22 mouse cellular contexts compared by ENCODE assay signal in the genomic region with DNA sequence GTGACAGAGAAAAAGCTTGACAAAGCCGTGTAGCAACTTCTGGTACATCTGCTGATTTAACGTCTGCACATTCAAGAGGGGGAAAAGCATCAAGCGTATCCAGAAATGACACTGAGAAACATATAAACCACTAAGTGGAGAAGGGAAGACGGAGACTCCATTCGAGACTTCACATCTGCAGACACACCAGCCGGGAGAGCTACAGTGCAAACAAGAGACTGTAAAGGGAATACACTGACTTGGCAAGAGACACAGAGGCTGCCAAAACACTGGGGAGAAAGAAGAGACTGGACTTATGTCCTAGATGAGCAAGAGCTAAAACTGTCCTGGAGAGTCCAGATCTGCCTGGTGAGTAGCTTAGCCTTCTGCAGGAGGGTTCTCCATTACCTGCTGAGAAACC. TPM values are rescaled to one million over a fixed set of nuclear protein-coding genes. Genes with fewer than 3 reads are reported as not detected.
A peak's percentile ranks its signal among the peaks of the same experiment; 100 is the strongest.
DNase-seq lines count a peak whose midpoint lies in the region; TF ChIP-seq lines count a peak whose summit lies in the region.
"Had no signal": no experiment of that assay in that cellular context is flagged by ENCODE, and none has a peak within 500 bp of the region (broad histone marks: within the 10 kb centered on the region; RNA-seq: fewer than 3 reads in every experiment).

No protein-coding gene starts in this region.

- peaks cover 2% of the 10 kb centered on the region for H3K4me1 ChIP-seq in testis, adult 2 months (ENCODE audit: control insufficient read depth, insufficient read depth, low read length)
- H3K4me1 ChIP-seq: embryonic facial prominence, embryonic 12.5 days had no signal

- peak overlapping the region; percentile 39 for H3K4me3 ChIP-seq in testis, adult 2 months (ENCODE audit: control insufficient read depth, low read depth, low read length)
- H3K4me3 ChIP-seq: embryonic facial prominence, embryonic 10.5 days; embryonic facial prominence, embryonic 12.5 days; forebrain, embryonic 13.5 days; forebrain, embryonic 15.5 days had no signal

- H3K27ac ChIP-seq in testis, adult 2 months (ENCODE audit: control insufficient read depth, insufficient read depth, low read depth, low read length): no peak overlapping the region
- H3K27ac ChIP-seq: embryonic facial prominence, embryonic 10.5 days; embryonic facial prominence, embryonic 12.5 days; forebrain, embryonic 13.5 days had no signal

- H3K36me3 ChIP-seq in testis, adult 2 months (ENCODE audit: control insufficient read depth, insufficient read depth, low read length): no peaks in the 10 kb centered on the region
- H3K36me3 ChIP-seq: embryonic facial prominence, embryonic 10.5 days; embryonic facial prominence, embryonic 12.5 days; forebrain, embryonic 15.5 days; G1E had no signal

- no peak for TF ChIP-seq POLR2A in testis, adult 2 months (IDR thresholded peaks at IDR 0.05; ENCODE audit: control insufficient read depth, low read depth, low read length)

- intact Hi-C loops in heart, postnatal 10 days (cut with DNase I): loop anchor here (2.0 kb wide), 1 partner anchor 256 kb away; no protein-coding TSS in a partner anchor

- TF ChIP-seq CTCF in testis, adult 2 months (IDR thresholded peaks at IDR 0.05; ENCODE audit: control insufficient read depth, insufficient read depth, insufficient replicate concordance, low read depth, low read length): no peak

- DNase-seq in heart, adult 11 months: peak; percentile 59
- DNase-seq in heart, postnatal 10 days: no peak
- peak; percentile 0 for DNase-seq in lung, postnatal 10 days
- no peak for DNase-seq in lung, postnatal 4 days
- DNase-seq in testis, postnatal 14 days (ENCODE audit: low spot score): no peak
- peak; percentile 35 for DNase-seq in adipocyte (ENCODE audit: low spot score)
- DNase-seq: adrenal gland, adult 2 months; adrenal gland, postnatal 10 days; adrenal gland, postnatal 25 days; B cell, adult 2 months; cerebellum, adult 11 months; cerebellum, adult 18-20 months; cerebellum, adult 8-10 months; cerebellum, postnatal 10 days; cerebellum, postnatal 25 days had no signal

- H3K27me3 ChIP-seq in testis, adult 2 months (ENCODE audit: control insufficient read depth, insufficient read depth, low read length): no peaks in the 10 kb centered on the region
- H3K27me3 ChIP-seq: CH12.LX; embryonic facial prominence, embryonic 12.5 days; forebrain, embryonic 15.5 days had no signal

RNA-seq across cellular contexts. Expression of gene Lrrc8b, which starts 16.6 kb away (rescaled TPM):
- 10 to 100 TPM; 15.8 to 19.8 TPM for total RNA-seq in heart, postnatal 10 days (2021)
- 320 and 336 TPM in 2 replicates for polyA plus RNA-seq in testis, adult 2 months (2012; rRNA removed)

Comparison
In these comparisons a context has a peak if more than half of its experiments do, and no peak if none do; other contexts are left out.
1. DNase-seq: peak in heart, adult 11 months (single experiment), lung, postnatal 10 days (single experiment) and adipocyte (single experiment); none in heart, postnatal 10 days (0 of 2), lung, postnatal 4 days (0 of 2) and testis, postnatal 14 days (single experiment).